Mouse (Mus musculus) liver, embryonic 16.5 days (tissue): ENCODE data around the gene Gm13275. TPM values are rescaled to one million over a fixed set of nuclear protein-coding genes. Genes with fewer than 3 reads are reported as not detected.

Experiments used
- polyA plus RNA-seq: library from polyadenylated mRNA; unstranded; fragments of >200 nt; fragmentation: Nextera tagmentation; extraction: Ambion mirVana; gene quantifications from 2 replicates; pipeline ENCODE4 v1.2.1, GENCODE M21; 2015

The Gm13275 gene
- polyA plus RNA-seq, 1 experiment from 2014 or later: not detected

Other genes with a start within 250 kb of the Gm13275 start
- not detected in 2 replicates for gene Ifna15, start 236.2 kb upstream of the Gm13275 start, polyA plus RNA-seq
- gene Ifna14, start 222.7 kb upstream of the Gm13275 start, polyA plus RNA-seq: not detected in 2 replicates
- not detected in 2 replicates for gene Ifna9, start 202.1 kb upstream of the Gm13275 start, polyA plus RNA-seq
- not detected in 2 replicates for gene Ifna12, start 191.1 kb upstream of the Gm13275 start, polyA plus RNA-seq
- gene C87499, start 160.1 kb upstream of the Gm13275 start, polyA plus RNA-seq: not detected in 2 replicates
- gene Ifna13, start 150.0 kb upstream of the Gm13275 start, polyA plus RNA-seq: not detected in 2 replicates
- not detected in 2 replicates for gene Ifna16, start 117.6 kb upstream of the Gm13275 start, polyA plus RNA-seq
- not detected in 2 replicates for gene Ifna2, start 110.6 kb upstream of the Gm13275 start, polyA plus RNA-seq
- not detected in 2 replicates for gene Ifnab, start 103.1 kb upstream of the Gm13275 start, polyA plus RNA-seq
- 0.25 and 0.32 TPM in 2 replicates for gene Gm26566, start 72.7 kb upstream of the Gm13275 start, polyA plus RNA-seq
- 22.4 and 23.5 TPM in 2 replicates for gene Klhl9, start 72.0 kb upstream of the Gm13275 start, polyA plus RNA-seq
- not detected in 2 replicates for gene Gm13271, start 39.6 kb upstream of the Gm13275 start, polyA plus RNA-seq
- 0.07 TPM in 1 of 2 replicates, not detected in the other for gene Gm13283, start 34.4 kb upstream of the Gm13275 start, polyA plus RNA-seq
- 0.11 TPM in 1 of 2 replicates, not detected in the other for gene Gm13290, start 20.7 kb upstream of the Gm13275 start, polyA plus RNA-seq
- not detected in 2 replicates for gene Gm13289, start 17.6 kb upstream of the Gm13275 start, polyA plus RNA-seq
- gene Gm13272, start 14.6 kb upstream of the Gm13275 start, polyA plus RNA-seq: not detected in 2 replicates
- not detected in 2 replicates for gene Ifnz, start 12.4 kb upstream of the Gm13275 start, polyA plus RNA-seq
- not detected in 2 replicates for gene Gm13276, start 8.8 kb upstream of the Gm13275 start, polyA plus RNA-seq
- not detected in 2 replicates for gene Gm13277, start 5.9 kb upstream of the Gm13275 start, polyA plus RNA-seq
- gene Gm13278, start 2.9 kb upstream of the Gm13275 start, polyA plus RNA-seq: not detected in 2 replicates
- gene Gm13279, start 2.9 kb downstream of the Gm13275 start, polyA plus RNA-seq: not detected in 2 replicates
- gene Gm13285, start 5.2 kb downstream of the Gm13275 start, polyA plus RNA-seq: 0.15 and 0.23 TPM in 2 replicates
- not detected in 2 replicates for gene Gm13287, start 8.8 kb downstream of the Gm13275 start, polyA plus RNA-seq
- not detected in 2 replicates for gene Gm13288, start 11.0 kb downstream of the Gm13275 start, polyA plus RNA-seq
- not detected in 2 replicates for gene Ifna7, start 21.7 kb downstream of the Gm13275 start, polyA plus RNA-seq
- gene Ifna11, start 25.5 kb downstream of the Gm13275 start, polyA plus RNA-seq: not detected in 2 replicates
- not detected in 2 replicates for gene Ifna6, start 32.9 kb downstream of the Gm13275 start, polyA plus RNA-seq
- not detected in 2 replicates for gene Ifna5, start 41.0 kb downstream of the Gm13275 start, polyA plus RNA-seq
- gene Ifna4, start 47.4 kb downstream of the Gm13275 start, polyA plus RNA-seq: not detected in 2 replicates
- not detected in 2 replicates for gene Ifna1, start 55.6 kb downstream of the Gm13275 start, polyA plus RNA-seq
- not detected in 2 replicates for gene Ifne, start 85.7 kb downstream of the Gm13275 start, polyA plus RNA-seq